Mouse (Mus musculus): ENCODE data around the gene Lamtor1.

DNA sequence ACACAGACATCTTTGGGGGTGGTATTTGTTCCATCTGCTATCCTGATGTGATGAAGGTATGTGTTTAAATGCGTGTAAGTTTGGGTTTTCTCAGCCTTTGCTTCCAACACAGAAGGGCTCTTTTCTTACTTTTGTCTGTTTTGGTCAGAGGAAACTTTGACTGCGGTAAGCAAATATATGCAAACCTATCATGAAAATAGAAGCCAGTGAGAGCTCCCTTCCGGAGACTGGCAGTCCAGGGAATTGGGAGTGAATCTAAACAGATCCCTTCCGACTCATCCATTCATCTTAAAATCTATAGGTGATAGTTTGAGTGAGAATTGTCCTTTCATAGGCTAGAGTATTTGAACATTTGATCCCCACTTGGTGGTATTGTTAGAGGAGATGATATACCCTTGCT is 17.2 kb upstream of the Lamtor1 start:
- no peak for TF ChIP-seq CTCF (IDR thresholded peaks at IDR 0.05; ENCODE audit: borderline replicate concordance, extremely low read depth, insufficient read depth, insufficient read length)
- TF ChIP-seq POLR2A (IDR thresholded peaks at IDR 0.05; ENCODE audit: borderline replicate concordance, extremely low read depth, insufficient read depth, insufficient read length, poor library complexity, severe bottlenecking) = no peak
